Mouse (Mus musculus): Measurements from ENCODE around the gene Mpo. TPM values are rescaled to one million over a fixed set of nuclear protein-coding genes. Genes with fewer than 3 reads are reported as not detected.

Mpo gene
- polyA plus RNA-seq, 1 experiment: not detected

DNA sequence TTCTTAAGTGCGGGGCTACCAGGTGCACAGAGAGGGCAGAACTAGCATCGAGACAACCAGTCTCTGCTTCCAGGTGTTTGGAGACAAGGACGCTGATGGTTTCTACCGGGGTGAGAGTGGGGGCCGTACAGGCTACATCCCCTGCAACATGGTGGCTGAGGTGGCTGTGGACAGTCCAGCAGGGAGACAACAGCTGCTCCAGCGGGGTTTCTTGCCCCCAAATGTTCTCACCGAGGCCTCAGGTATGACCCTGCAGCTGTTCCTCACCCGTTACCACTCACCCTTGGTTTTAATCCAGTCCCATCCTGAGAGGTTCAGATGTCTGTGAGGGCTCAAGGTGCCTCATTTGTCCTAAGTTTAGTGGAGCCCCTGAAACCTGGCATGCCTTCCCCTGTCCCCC lies 13.3 kb upstream of the Mpo start:
- no peak for DNase-seq (ENCODE audit: extremely low spot score in 1 of 2, low spot score in 1 of 2)

GRCm38 (mm10) chr11:87790088-87790487 lies 3.3 kb upstream of the Mpo start:
- DNase-seq (ENCODE audit: extremely low spot score in 1 of 2, low spot score in 1 of 2): no peak

DNA sequence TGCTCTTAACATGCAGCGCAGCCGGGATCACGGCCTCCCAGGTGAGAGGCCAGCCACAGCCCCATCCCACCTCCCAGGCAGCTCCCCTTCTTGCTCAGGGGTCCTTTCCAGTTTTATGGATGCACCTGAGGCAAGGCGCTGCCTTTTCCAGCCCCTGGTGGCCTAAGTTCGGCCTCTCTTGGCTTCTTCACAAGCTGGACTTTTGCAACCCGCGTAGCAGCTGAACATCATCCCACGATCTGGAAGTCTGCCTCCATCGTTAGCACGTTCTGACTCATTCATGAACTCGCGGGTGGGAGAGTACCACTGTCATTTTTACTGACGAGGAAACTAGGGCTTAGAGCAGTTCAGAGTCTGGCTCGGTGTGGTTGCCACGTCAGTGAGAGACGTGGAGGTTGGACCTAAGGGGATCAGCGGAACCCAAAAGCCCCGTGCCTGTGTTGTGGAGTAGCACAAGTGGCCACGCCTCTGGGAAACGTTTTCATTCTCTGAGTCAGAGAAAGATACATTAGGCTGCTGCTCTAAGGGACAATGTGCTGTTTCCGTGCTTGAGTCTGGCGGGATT lies 8.4 kb downstream of the Mpo start:
- DNase-seq (ENCODE audit: extremely low spot score in 1 of 2, low spot score in 1 of 2): peak; percentile 33 to 78

- peak in 1 of 2 experiments; percentile 22 for DNase-seq (ENCODE audit: extremely low spot score in 1 of 2, low spot score in 1 of 2)
Measured at GRCm38 (mm10) chr11:87802621-87803020, 9.2 kb downstream of the Mpo start.

- no peak for DNase-seq (ENCODE audit: extremely low spot score in 1 of 2, low spot score in 1 of 2)
Measured at GRCm38 (mm10) chr11:87805448-87805847, 12.1 kb downstream of the Mpo start.

DNA sequence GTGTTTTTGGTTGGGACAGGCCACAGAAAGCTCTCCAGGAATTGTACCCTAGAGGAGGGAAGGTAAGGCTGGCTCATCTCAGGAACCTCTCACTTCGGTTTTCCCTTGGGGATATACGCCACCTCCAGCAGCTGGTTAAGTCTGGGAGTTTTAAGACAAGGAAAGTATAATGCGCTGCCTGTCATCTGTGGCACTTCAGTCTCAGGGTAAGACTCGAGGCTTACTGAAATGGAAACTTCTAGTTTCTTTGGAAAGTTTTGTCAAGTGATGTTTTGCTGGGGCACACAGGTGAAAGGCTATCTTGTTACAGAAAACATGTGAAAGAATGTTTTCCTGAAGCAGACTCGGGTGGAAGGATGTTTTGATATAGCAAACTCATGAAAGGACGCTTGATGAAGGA lies 14.1 kb downstream of the Mpo start:
- DNase-seq (ENCODE audit: extremely low spot score in 1 of 2, low spot score in 1 of 2): no peak

DNA sequence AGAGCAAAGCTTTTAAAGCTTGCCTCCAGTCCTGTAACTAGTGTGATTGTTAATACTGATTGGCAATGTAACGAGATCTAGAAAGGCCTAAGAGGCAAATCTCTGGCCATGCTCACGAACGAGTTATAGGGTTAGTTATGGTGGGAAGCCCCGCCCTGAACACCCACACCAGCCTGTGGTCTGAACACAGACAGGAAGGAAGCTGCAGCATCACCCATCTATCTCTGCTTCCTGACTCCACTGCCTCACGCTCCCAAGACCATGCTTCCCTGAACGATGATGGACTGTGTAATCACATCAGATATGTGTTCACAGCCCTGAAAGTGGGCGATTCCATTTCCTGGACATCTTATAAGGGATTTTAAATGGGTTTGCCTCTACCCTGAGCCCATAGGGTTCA lies 14.9 kb downstream of the Mpo start:
- DNase-seq (ENCODE audit: extremely low spot score in 1 of 2, low spot score in 1 of 2): no peak

DNA sequence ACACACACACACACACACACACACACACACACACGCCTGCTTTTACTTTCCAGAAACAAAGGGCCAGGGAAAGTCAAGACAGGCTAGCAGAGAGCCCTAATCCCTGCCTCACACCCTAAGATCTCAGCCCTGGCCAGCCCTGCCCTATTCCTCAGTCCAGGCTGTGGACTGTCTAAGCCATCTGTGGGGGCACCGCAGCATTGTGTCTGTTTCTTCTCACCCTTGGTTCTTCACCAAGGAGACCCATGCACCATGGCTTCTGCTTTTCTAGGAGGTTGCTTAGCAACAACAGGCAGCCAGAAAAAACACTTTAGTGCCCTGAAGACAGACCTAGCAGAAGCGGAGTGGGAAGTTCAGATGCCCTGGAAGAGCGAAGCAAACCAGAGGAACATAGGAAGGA lies 18.0 kb downstream of the Mpo start:
- DNase-seq (ENCODE audit: extremely low spot score in 1 of 2, low spot score in 1 of 2): peak in 1 of 2 experiments; percentile 19

GRCm38 (mm10) chr11:87814831-87815230 lies 21.4 kb downstream of the Mpo start:
- no peak for DNase-seq (ENCODE audit: extremely low spot score in 1 of 2, low spot score in 1 of 2)

- peak in 1 of 2 experiments; percentile 50 for DNase-seq (ENCODE audit: extremely low spot score in 1 of 2, low spot score in 1 of 2)
Measured at GRCm38 (mm10) chr11:87816707-87817442, 23.5 kb downstream of the Mpo start.

- DNase-seq (ENCODE audit: extremely low spot score in 1 of 2, low spot score in 1 of 2): no peak
Measured at GRCm38 (mm10) chr11:87817443-87817773, 24.0 kb downstream of the Mpo start.

GRCm38 (mm10) chr11:87821502-87821901 lies 28.1 kb downstream of the Mpo start:
- DNase-seq (ENCODE audit: extremely low spot score in 1 of 2, low spot score in 1 of 2): peak in 1 of 2 experiments; percentile 9

DNA sequence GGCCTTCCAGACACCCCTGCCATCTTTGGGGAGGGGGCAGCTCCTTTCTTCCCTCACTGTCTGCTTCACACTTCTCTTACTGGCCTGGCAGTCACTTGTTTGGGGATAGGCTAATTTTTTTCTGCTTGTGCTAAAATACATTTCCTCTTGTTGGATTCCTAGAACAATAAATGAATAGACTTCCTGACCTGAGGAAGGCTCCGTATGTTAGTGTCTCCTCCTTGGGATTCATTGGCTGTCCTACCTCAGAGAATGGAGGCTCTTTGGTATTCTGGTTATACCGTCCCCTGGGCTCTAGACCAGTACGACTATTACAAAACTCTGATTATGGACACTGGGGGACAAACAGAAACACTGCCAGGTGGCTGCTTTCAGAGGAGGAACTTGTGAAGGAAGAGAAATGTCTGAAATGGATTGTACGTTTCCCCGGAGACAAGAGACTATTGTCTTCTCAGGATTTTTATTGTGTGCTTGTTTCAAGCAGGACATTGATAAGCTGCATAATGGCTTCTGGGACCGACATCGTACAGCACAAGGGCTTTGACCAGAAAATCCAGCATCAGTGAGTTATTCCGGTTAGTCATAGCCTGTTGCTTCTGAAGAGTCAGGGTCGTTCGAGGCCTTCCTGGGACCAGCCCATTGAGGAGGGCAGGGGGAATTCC lies 35.0 kb downstream of the Mpo start, which contains the start of gene Lpo:
Lpo (minus strand) TSS at position 51 of the 662 bp plus-strand sequence.
- peak in 1 of 2 experiments; percentile 6 for DNase-seq (ENCODE audit: extremely low spot score in 1 of 2, low spot score in 1 of 2)

GRCm38 (mm10) chr11:87840676-87841075 lies 47.3 kb downstream of the Mpo start:
- no peak for DNase-seq (ENCODE audit: extremely low spot score in 1 of 2, low spot score in 1 of 2)

DNA sequence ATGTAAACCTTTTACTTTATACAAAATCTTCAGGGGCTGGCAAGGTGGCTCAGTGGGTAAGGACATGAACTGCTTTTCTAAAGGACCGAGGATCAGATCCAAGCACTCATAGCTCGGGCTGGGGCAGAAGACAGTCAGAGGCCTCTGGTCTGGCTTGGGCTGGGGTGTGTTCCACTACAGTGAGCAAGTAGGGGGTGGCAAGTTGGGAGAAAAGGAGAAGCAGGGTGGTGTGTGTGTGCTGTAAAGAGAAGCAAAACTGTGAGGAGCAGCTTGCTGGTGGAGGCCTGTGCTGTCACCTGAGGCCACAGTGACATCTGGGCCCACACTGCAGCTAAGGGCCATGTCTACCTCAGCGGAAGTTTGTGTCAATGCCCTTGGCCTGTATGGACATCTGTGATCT lies 48.1 kb downstream of the Mpo start:
- DNase-seq (ENCODE audit: extremely low spot score in 1 of 2, low spot score in 1 of 2): no peak

- DNase-seq (ENCODE audit: extremely low spot score in 1 of 2, low spot score in 1 of 2): no peak
Measured at GRCm38 (mm10) chr11:87846968-87847600, 53.7 kb downstream of the Mpo start.

- DNase-seq (ENCODE audit: extremely low spot score in 1 of 2, low spot score in 1 of 2): no peak
Measured at GRCm38 (mm10) chr11:87847884-87848283, 54.5 kb downstream of the Mpo start.

- peak; percentile 80 to 92 for DNase-seq (ENCODE audit: extremely low spot score in 1 of 2, low spot score in 1 of 2)
Measured at GRCm38 (mm10) chr11:87852690-87853596, 59.6 kb downstream of the Mpo start, which contains the start of gene Mks1. Gene Mks1, plus strand, starts transcription at chr11:87853215.

DNA sequence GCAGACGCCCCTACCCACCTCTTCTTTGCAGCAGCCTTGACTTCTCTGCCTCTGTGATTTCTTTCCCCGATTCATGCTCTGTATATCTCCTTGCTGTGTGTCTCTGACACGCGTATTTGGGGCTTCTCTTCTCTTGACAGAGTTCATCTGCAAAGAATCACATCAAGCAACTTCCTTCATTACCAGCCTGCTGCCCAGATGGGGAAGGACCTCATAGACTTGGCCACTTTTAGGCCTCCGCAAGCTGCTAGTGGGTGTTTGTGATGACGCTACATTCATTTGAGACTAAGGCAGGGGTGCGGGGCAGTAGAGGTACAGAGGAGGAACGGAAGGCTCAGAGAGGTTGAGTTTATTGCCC lies 60.2 kb downstream of the Mpo start:
- DNase-seq (ENCODE audit: extremely low spot score in 1 of 2, low spot score in 1 of 2): peak; percentile 15 to 46
